Mouse (Mus musculus) embryonic fibroblast, embryonic 13.5 days (primary cell): ENCODE measurements at regions not wholly inside any gene's neighbourhood (a gene's known extent, or its start where the extent isn't known, plus 50 kb on each side); places are given as distances from the start of the nearest gene placed in this dataset.

Experiments used
- CTCF ChIP-seq: IDR thresholded peaks from 2 replicates; pipeline ENCODE4 v1.5.1; 2011; ENCODE audit warnings: mild to moderate bottlenecking, control low read depth, low read length, moderate library complexity, borderline replicate concordance; ENCODE audit not compliant: insufficient read depth
- POLR2A ChIP-seq: IDR thresholded peaks from 2 replicates; pipeline ENCODE4 v1.6.1; 2011; ENCODE audit warnings: low read depth, mild to moderate bottlenecking, control low read depth, low read length, moderate library complexity

- no peak for TF ChIP-seq CTCF
- no peak for TF ChIP-seq POLR2A
Measured at GRCm38 (mm10) chr3:70102593-70103213, 95.3 kb downstream of the Otol1 start.
